11 mouse cellular contexts compared by ENCODE assay signal in the genomic region with DNA sequence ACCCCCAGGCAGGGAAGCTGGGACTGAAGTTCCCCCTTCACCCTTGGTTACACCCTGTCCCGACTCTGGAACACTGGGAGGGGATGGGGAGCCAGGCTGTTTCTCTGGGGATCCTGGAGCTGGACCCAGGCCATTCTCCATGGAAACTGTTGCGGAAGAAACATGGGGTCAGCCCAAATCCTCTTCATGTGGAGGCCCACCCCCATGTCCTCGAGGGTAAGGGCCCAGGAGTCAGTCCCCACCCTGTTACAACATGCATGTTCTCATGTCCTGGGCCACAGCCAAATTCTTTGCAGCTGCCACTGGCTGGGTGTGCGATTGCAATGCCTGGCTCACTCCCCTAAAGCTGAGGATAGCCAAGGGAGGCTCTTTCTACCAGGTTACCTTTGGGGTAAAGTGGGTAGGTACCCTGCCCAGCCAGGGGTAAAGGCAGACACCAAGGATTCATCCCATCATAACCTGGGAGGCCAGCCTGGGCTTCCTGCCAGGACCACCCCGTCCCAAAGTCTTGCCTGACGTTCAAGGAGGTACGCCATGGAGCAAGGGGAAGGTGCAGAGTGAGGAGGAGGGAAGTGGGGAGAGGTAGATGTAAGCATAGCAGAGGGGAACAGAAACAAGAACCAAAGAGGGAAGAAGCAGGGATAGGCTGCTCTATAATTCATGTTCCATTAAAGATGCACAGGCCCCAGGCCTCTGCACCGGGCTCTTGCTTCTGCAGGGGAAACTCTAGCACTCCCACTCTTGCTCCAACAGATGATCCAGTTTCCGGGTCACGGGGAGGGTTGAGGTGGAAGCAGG. TPM values are rescaled to one million over a fixed set of nuclear protein-coding genes. Genes with fewer than 3 reads are reported as not detected.
DNase-seq lines count a peak whose midpoint lies in the region; ATAC-seq lines count a peak whose summit lies in the region.
"Had no signal": no experiment of that assay in that cellular context is flagged by ENCODE, and none has a peak within 500 bp of the region (broad histone marks: within the 10 kb centered on the region; RNA-seq: fewer than 3 reads in every experiment).

No protein-coding gene starts in this region.

- H3K27ac ChIP-seq in kidney, embryonic 16.5 days (ENCODE audit: low read length) = no peak overlapping the region
- H3K27ac ChIP-seq: lung, embryonic 15.5 days had no signal

- no peak overlapping the region for H3K4me3 ChIP-seq in kidney, embryonic 16.5 days (ENCODE audit: low read length)
- H3K4me3 ChIP-seq: layer of hippocampus, adult 2 months; lung, embryonic 15.5 days had no signal

- peaks cover 30% of the 10 kb centered on the region for H3K4me1 ChIP-seq in kidney, embryonic 16.5 days (ENCODE audit: insufficient read depth, low read length)

- WGBS in kidney, embryonic 16.5 days = 61% methylated on average over 10 of the region's 10 CpGs

- no peak overlapping the region for H3K9ac ChIP-seq in kidney, embryonic 16.5 days (replicated peaks; ENCODE audit: low read length)
- H3K9ac ChIP-seq: lung, embryonic 15.5 days had no signal

- H3K9me3 ChIP-seq in kidney, embryonic 16.5 days (ENCODE audit: low read length) = no peaks in the 10 kb centered on the region
- H3K9me3 ChIP-seq: lung, embryonic 15.5 days had no signal

- H3K36me3 ChIP-seq in kidney, embryonic 16.5 days (ENCODE audit: insufficient read depth, low read length) = peaks cover 5% of the 10 kb centered on the region; the same call in 1 of the 2 replicates

- peak; percentile 74 for ATAC-seq in megakaryocyte, adult 5-6 weeks (ENCODE audit: poor library complexity, severe bottlenecking)
- no peak for ATAC-seq in kidney, embryonic 16.5 days (ENCODE audit: low FRiP score, low TSS enrichment)

- H3K27me3 ChIP-seq in kidney, embryonic 16.5 days (ENCODE audit: insufficient read depth, low read length) = no peaks in the 10 kb centered on the region
- H3K27me3 ChIP-seq: lung, embryonic 15.5 days had no signal

- peak; percentile 53 for DNase-seq in adrenal gland, postnatal 14 days
- no peak for DNase-seq in adrenal gland, postnatal 36 days
- peak; percentile 32 for DNase-seq in lung, postnatal 14 days
- DNase-seq in lung, adult 18-20 months = no peak
- DNase-seq in gastrocnemius, postnatal 25 days = peak; percentile 82
- DNase-seq in layer of hippocampus, postnatal 10 days (ENCODE audit: low spot score in 2 of 2) = no peak

- no peak overlapping the region for H3K4me2 ChIP-seq in kidney, embryonic 16.5 days (replicated peaks; ENCODE audit: low read depth, low read length)

RNA-seq across cellular contexts. Expression of a gene that starts 5.8 kb away (rescaled TPM):
- not detected in 2 replicates for total RNA-seq in adrenal gland, postnatal 14 days (2021)
- not detected for total RNA-seq in adrenal gland, postnatal 36 days (2021)
- total RNA-seq in gastrocnemius, postnatal 25 days (2021) = not detected
- total RNA-seq in megakaryocyte, adult 5-6 weeks (2015) = 2.9 and 3.8 TPM in 2 replicates
- 1.7 and 3.3 TPM in 2 replicates for total RNA-seq in megakaryocyte, adult 5-6 weeks (2017)
- polyA plus RNA-seq in kidney, embryonic 16.5 days (2015; fragmentation: Nextera tagmentation; extraction: Ambion mirVana) = 0.30 and 0.67 TPM in 2 replicates
- 1 to 10 TPM in 1 of 2 experiments, under 1 TPM in 1; 0.89 to 1.0 TPM for total RNA-seq in layer of hippocampus, postnatal 10 days (2021)
- total RNA-seq: neutrophil, adult 5-6 weeks had no signal

RNA-seq across cellular contexts. Expression of a gene that starts 23.7 kb away (rescaled TPM):
- 18.7 and 19.9 TPM in 2 replicates for total RNA-seq in adrenal gland, postnatal 14 days (2021)
- 10 to 100 TPM; 11.8 to 13.3 TPM for total RNA-seq in adrenal gland, postnatal 36 days (2021)
- 10 to 100 TPM; 17.0 to 77.5 TPM for total RNA-seq in gastrocnemius, postnatal 25 days (2021)
- total RNA-seq in megakaryocyte, adult 5-6 weeks (2015) = 35.8 and 40.1 TPM in 2 replicates
- 6.8 and 9.4 TPM in 2 replicates for total RNA-seq in megakaryocyte, adult 5-6 weeks (2017)
- 12.4 and 14.4 TPM in 2 replicates for polyA plus RNA-seq in kidney, embryonic 16.5 days (2015; fragmentation: Nextera tagmentation; extraction: Ambion mirVana)
- total RNA-seq in layer of hippocampus, postnatal 10 days (2021) = 10 to 100 TPM; 36.5 to 45.0 TPM

RNA-seq across cellular contexts. Expression of a gene that starts 43.7 kb away (rescaled TPM):
- 118 and 125 TPM in 2 replicates for total RNA-seq in adrenal gland, postnatal 14 days (2021)
- total RNA-seq in adrenal gland, postnatal 36 days (2021) = 100 to 1,000 TPM; 144 to 150 TPM
- 10 to 100 TPM; 31.4 to 32.3 TPM for total RNA-seq in gastrocnemius, postnatal 25 days (2021)
- 246 and 255 TPM in 2 replicates for total RNA-seq in megakaryocyte, adult 5-6 weeks (2015)
- total RNA-seq in megakaryocyte, adult 5-6 weeks (2017) = 87.7 and 93.9 TPM in 2 replicates
- 324 and 333 TPM in 2 replicates for polyA plus RNA-seq in kidney, embryonic 16.5 days (2015; fragmentation: Nextera tagmentation; extraction: Ambion mirVana)
- 100 to 1,000 TPM; 111 to 112 TPM for total RNA-seq in layer of hippocampus, postnatal 10 days (2021)

RNA-seq across cellular contexts. Expression of a gene that starts 50.4 kb away (rescaled TPM):
- 34.9 and 37.7 TPM in 2 replicates for total RNA-seq in adrenal gland, postnatal 14 days (2021)
- total RNA-seq in adrenal gland, postnatal 36 days (2021) = 10 to 100 TPM; 37.0 to 37.4 TPM
- total RNA-seq in gastrocnemius, postnatal 25 days (2021) = 10 to 100 TPM in 1 of 2 experiments, 1 to 10 TPM in 1; 9.5 to 15.2 TPM
- total RNA-seq in megakaryocyte, adult 5-6 weeks (2015) = 18.4 and 21.4 TPM in 2 replicates
- 8.3 and 9.5 TPM in 2 replicates for total RNA-seq in megakaryocyte, adult 5-6 weeks (2017)
- polyA plus RNA-seq in kidney, embryonic 16.5 days (2015; fragmentation: Nextera tagmentation; extraction: Ambion mirVana) = 40.7 and 44.3 TPM in 2 replicates
- total RNA-seq in layer of hippocampus, postnatal 10 days (2021) = 1 to 10 TPM; 6.7 to 7.5 TPM

RNA-seq across cellular contexts. Expression of a gene that starts 58.0 kb away (rescaled TPM):
- 1.0 and 4.7 TPM in 2 replicates for total RNA-seq in adrenal gland, postnatal 14 days (2021)
- total RNA-seq in adrenal gland, postnatal 36 days (2021) = under 1 TPM; 0.16 to 0.43 TPM
- not detected for total RNA-seq in gastrocnemius, postnatal 25 days (2021)
- total RNA-seq in megakaryocyte, adult 5-6 weeks (2015) = 205 and 258 TPM in 2 replicates
- total RNA-seq in megakaryocyte, adult 5-6 weeks (2017) = 218 and 249 TPM in 2 replicates
- 3.8 and 4.2 TPM in 2 replicates for polyA plus RNA-seq in kidney, embryonic 16.5 days (2015; fragmentation: Nextera tagmentation; extraction: Ambion mirVana)
- total RNA-seq in layer of hippocampus, postnatal 10 days (2021) = under 1 TPM in 1 of 2 experiments, not detected in 1; 0.39 TPM
- total RNA-seq: layer of hippocampus, adult 2 months had no signal

Comparison
In these comparisons a context has a peak if more than half of its experiments do, and no peak if none do; other contexts are left out.
1. DNase-seq: peak in adrenal gland, postnatal 14 days (single experiment), lung, postnatal 14 days (single experiment) and gastrocnemius, postnatal 25 days (single experiment); none in adrenal gland, postnatal 36 days (0 of 2), lung, adult 18-20 months (0 of 2) and layer of hippocampus, postnatal 10 days (0 of 2).